Mouse (Mus musculus): ENCODE results near the gene Iscu. TPM values are rescaled to one million over a fixed set of nuclear protein-coding genes. Genes with fewer than 3 reads are reported as not detected.
A peak's percentile ranks its signal among the peaks of the same experiment; 100 is the strongest.

Iscu gene
- polyA plus RNA-seq, 1 experiment from 2014 or later: 108 TPM

GRCm38 (mm10) chr5:113791197-113792095 is 18.9 kb downstream of the Iscu start:
- no peak for ATAC-seq (ENCODE audit: borderline replicate concordance, extremely low read depth, low FRiP score, low TSS enrichment)
- peak overlapping the region; percentile 84; the same call in 1 of the 2 replicates for H3K27ac ChIP-seq
- 69% methylated on average over 16 of the region's 16 CpGs for WGBS

DNA sequence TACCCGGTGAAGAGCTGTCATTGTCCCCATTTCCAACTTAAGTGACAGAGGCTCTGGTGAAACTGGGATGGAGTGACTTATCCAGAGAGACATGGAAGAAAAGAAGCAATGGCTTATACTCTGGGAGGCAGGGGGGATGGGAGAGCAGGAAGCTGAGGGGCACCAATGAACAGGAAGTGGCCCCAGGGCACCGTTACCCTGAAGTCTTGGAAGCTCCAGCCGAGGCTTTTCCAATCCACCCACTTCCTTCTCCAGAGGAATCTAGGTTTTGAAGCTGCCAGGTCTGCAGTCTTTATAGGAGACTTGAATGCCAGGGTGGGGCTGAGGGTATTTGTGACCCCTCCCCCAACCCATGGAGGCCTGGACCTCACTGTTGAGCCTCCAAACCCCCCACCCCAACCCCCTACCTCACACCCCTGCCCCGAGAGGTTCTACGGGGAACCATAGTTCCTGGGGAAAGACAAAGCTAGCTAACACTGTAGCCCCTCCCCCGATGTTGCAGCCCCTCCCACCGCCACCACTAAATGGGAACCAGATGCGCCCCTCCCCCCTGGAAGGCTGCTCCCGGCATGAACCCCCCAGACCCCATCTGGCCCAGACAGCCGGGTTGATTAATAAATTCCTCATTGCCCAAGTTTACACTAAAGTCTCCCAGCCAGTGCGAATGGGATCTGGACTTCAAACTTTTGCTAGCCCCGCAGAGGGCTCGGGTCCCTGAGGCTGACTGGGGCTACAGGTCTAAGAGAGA is 24.0 kb downstream of the Iscu start:
- 0 out of 2 replicates have a peak, but pooled peaks have one; percentile 2 for ATAC-seq (ENCODE audit: borderline replicate concordance, extremely low read depth, low FRiP score, low TSS enrichment)
- Histone ChIP-seq H3K27ac (peak overlapping the region; percentile 74), H3K9me3 (no peaks in the 10 kb centered on the region), H3K4me2 (peak overlapping the region; percentile 56), H3K9ac (peak overlapping the region; percentile 28; the same call in 1 of the 2 replicates), H3K4me1 (peaks cover 62% of the 10 kb centered on the region), H3K27me3 (no peaks in the 10 kb centered on the region), H3K4me3 (peak overlapping the region; percentile 22), H3K36me3 (0 out of 2 replicates have a peak, but pooled peaks cover 4% of the 10 kb centered on the region)
- 8% methylated on average over 13 of the region's 13 CpGs for WGBS

More at GRCm38 (mm10) chr5:113791197-113792095, 18.9 kb downstream of the Iscu start:
- H3K4me3 ChIP-seq: no peak overlapping the region
- H3K27me3 ChIP-seq: no peaks in the 10 kb centered on the region
- H3K4me1 ChIP-seq: peaks cover 53% of the 10 kb centered on the region
- H3K9me3 ChIP-seq: no peaks in the 10 kb centered on the region
- H3K4me2 ChIP-seq: no peak overlapping the region
- H3K9ac ChIP-seq: no peak overlapping the region
- 0 out of 2 replicates have a peak, but pooled peaks cover 4% of the 10 kb centered on the region for H3K36me3 ChIP-seq

DNA sequence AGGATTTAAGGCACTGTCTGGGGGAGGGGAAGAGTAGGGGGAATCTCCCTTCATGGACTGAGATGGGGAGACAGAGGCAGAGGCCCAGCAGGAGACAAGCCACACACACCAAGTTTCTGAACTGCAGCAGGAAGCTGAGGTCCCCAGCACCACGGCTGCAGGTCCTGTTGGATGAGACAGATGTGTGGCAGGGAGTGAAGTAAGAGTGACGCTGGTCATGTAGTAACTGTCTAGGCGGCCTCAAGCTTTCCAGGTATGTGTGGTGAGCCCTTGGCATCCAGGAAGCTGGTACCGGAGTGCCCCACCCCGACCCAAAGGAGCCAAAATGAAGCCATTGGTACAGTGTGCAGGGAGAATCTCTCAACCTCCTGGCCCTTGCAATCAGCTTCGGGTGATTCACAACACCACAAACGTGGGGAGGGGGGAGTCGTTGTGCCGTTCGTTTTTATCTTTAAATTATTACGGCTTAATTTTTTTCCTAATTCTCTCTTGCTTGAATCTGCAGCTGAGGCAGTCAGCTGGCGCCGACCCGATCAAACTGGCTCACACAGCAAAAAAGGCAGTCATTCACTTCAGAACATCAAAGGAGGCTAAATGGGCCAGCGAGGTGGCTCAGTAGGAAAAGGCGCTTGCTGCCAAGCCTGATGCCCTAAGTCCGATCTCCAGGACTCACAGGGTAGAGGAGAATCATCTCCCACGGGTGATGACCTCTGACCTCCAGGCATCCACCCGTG is 24.8 kb downstream of the Iscu start:
- 0 out of 2 replicates have a peak, but pooled peaks cover 4% of the 10 kb centered on the region for H3K36me3 ChIP-seq
- ATAC-seq (ENCODE audit: borderline replicate concordance, extremely low read depth, low FRiP score, low TSS enrichment): no peak
- H3K27me3 ChIP-seq: no peaks in the 10 kb centered on the region
- peaks cover 57% of the 10 kb centered on the region for H3K4me1 ChIP-seq
- peak overlapping the region; percentile 74 for H3K27ac ChIP-seq
- peak overlapping the region; percentile 56 for H3K4me2 ChIP-seq
- peak overlapping the region; percentile 22 for H3K4me3 ChIP-seq
- H3K9me3 ChIP-seq: no peaks in the 10 kb centered on the region
- WGBS: 16% methylated on average over 19 of the region's 19 CpGs
- H3K9ac ChIP-seq: peak overlapping the region; percentile 28

- Histone ChIP-seq H3K27me3 (no peaks in the 10 kb centered on the region), H3K36me3 (0 out of 2 replicates have a peak, but pooled peaks cover 4% of the 10 kb centered on the region), H3K9ac (no peak overlapping the region), H3K4me2 (peak overlapping the region; percentile 56), H3K9me3 (no peaks in the 10 kb centered on the region), H3K4me3 (peak overlapping the region; percentile 45), H3K27ac (no peak overlapping the region), H3K4me1 (peaks cover 47% of the 10 kb centered on the region)
- no peak for ATAC-seq (ENCODE audit: borderline replicate concordance, extremely low read depth, low FRiP score, low TSS enrichment)
- WGBS: 52% methylated on average over 9 of the region's 9 CpGs
These were observed 26.0 kb downstream of the Iscu start for GRCm38 (mm10) chr5:113798525-113798924.

DNA sequence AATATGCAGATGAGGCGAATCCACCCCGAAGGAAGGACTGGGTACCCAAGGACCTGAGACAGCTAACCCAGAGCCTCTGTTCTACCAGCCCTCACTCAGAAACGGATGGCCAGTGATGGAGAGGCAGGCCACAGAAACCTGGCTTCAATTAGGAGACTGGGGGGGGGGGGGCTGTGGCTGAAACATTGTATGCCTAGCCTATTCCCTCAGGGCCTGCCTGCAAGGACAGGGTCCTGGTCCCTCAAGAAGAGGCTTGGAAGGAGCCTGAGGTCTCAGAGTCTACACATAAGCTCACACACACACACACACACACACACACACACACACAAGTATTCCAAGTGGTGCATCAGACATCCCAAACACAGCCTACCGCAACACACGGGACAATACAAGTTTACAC is 27.1 kb downstream of the Iscu start:
- Histone ChIP-seq H3K4me3 (peak overlapping the region; percentile 45), H3K4me1 (peaks cover 47% of the 10 kb centered on the region), H3K36me3 (no peaks in the 10 kb centered on the region), H3K27ac (peak overlapping the region; percentile 73), H3K4me2 (peak overlapping the region; percentile 56), H3K9me3 (no peaks in the 10 kb centered on the region), H3K9ac (peak overlapping the region; percentile 40), H3K27me3 (no peaks in the 10 kb centered on the region)
- peak; percentile 1; the same call in 1 of the 2 replicates for ATAC-seq (ENCODE audit: borderline replicate concordance, extremely low read depth, low FRiP score, low TSS enrichment)
- 31% methylated on average over 5 of the region's 5 CpGs for WGBS

DNA sequence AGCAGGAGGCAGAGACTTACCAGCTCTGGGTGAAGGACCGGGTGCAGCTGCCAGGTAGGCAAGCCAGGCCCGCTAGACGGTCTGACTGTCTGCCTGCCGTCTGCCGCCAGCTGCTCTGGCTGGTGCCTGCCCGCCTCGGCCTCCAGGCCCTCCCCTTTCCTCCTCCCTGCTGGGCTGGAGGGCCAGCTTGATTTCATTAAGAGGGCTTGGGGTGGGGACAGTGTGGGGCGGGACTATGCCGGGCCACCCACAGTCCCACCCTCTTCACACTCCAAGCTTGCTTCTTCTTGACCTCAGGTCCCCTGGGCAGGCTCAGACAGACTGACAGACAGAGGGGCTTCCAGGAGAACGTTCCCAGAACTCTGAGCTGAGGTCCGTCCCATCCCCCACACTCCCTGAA is 27.7 kb downstream of the Iscu start, which contains the start of gene Tmem119:
Gene Tmem119, minus strand, starts transcription at position 237 of the 400 bp plus-strand sequence.
- peak; percentile 91 for ATAC-seq (ENCODE audit: borderline replicate concordance, extremely low read depth, low FRiP score, low TSS enrichment)
- Histone ChIP-seq H3K9me3 (no peaks in the 10 kb centered on the region), H3K4me3 (peak within 1 kb of the TSS; percentile 45), H3K4me2 (peak within 1 kb of the TSS; percentile 56), H3K4me1 (peaks cover 47% of the 10 kb centered on the region), H3K36me3 (no peaks in the 10 kb centered on the region), H3K27ac (peak within 1 kb of the TSS; percentile 73), H3K27me3 (no peaks in the 10 kb centered on the region), H3K9ac (peak within 1 kb of the TSS; percentile 40)
- WGBS: 0% methylated on average over 11 of the region's 11 CpGs

DNA sequence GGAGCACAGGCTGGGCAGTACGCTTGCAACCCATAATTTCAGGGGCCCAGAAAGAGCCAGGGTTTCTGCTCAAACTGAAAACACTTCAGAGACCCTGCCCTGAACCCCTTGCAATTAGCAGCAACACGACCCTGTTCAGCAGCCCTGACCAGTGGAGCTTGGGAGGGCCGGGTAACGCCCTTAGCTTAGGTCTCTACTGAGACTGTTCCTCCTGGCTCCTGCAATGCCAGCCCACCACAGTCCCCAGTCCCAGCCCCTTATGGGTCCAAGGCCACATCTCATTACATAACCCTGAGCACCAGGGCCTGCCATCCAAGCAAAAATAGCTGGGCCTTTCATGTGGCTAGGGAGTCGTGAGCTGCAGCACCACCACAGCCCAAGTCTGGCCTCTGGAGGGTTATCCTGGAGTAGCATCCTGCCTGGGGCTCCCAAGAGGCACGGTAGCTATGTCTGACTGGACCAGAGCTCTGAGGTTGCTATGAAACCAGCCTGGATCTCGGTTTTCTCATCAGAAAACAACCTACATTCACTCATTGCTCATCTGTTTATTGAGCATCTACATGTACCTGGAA is 31.9 kb downstream of the Iscu start:
- Histone ChIP-seq H3K9ac (no peak overlapping the region), H3K9me3 (no peaks in the 10 kb centered on the region), H3K4me3 (no peak overlapping the region), H3K27ac (no peak overlapping the region), H3K27me3 (no peaks in the 10 kb centered on the region), H3K4me1 (peaks cover 35% of the 10 kb centered on the region), H3K4me2 (no peak overlapping the region), H3K36me3 (no peaks in the 10 kb centered on the region)
- ATAC-seq (ENCODE audit: borderline replicate concordance, extremely low read depth, low FRiP score, low TSS enrichment): no peak
- 50% methylated on average over 7 of the region's 7 CpGs for WGBS

GRCm38 (mm10) chr5:113805301-113805700 is 32.8 kb downstream of the Iscu start:
- Histone ChIP-seq H3K4me2 (no peak overlapping the region), H3K4me1 (peaks cover 28% of the 10 kb centered on the region), H3K27ac (no peak overlapping the region), H3K27me3 (no peaks in the 10 kb centered on the region), H3K36me3 (no peaks in the 10 kb centered on the region), H3K9me3 (no peaks in the 10 kb centered on the region), H3K4me3 (no peak overlapping the region), H3K9ac (no peak overlapping the region)
- no peak for ATAC-seq (ENCODE audit: borderline replicate concordance, extremely low read depth, low FRiP score, low TSS enrichment)
- WGBS: 71% methylated on average over 9 of the region's 9 CpGs

DNA sequence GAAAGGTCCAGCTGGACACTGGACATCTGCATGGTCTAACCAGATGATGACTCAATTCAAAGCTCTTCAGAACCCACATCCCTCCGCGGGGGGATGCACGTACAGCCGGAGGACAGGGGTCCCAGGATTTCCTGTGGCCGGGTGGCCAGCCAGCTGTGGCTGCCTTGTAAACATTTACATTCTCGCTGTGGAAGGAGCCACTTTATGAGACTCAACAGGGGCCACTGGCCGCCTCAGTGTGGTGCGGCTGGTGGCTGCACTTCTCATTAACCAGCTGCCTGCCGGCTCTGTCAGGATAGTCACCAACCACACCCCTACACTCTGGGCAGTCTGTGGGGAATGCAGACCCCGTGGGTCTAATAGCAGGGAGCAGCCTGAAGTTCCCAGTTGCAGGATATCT is 33.9 kb downstream of the Iscu start:
- Histone ChIP-seq H3K4me2 (no peak overlapping the region), H3K27ac (no peak overlapping the region)

DNA sequence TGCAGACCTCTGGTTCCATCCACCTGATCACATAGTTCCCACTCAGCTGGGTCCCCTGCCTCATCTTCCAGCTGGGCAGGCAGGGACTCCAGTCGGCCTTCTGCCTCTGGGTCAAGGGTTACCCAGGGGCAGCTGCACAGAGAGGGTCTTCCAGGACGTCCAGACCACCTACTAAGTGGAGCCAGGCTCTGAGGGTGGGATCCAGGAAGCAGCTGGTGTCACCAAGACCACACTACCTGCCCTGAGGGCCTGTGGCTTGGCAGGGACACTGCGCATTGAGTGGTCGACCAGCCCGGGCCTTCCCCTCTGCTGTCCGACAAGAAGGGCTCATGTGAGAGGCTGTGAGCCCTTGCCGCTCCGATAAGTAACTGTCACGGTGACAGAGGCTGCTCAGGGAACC is 35.2 kb downstream of the Iscu start:
- H3K4me3 ChIP-seq: no peak overlapping the region
- peaks cover 22% of the 10 kb centered on the region for H3K4me1 ChIP-seq
- H3K4me2 ChIP-seq: no peak overlapping the region
- 40% methylated on average over 9 of the region's 9 CpGs for WGBS
- no peaks in the 10 kb centered on the region for H3K36me3 ChIP-seq
- no peak overlapping the region for H3K9ac ChIP-seq
- peak overlapping the region; percentile 50; the same call in 1 of the 2 replicates for H3K27ac ChIP-seq
- H3K9me3 ChIP-seq: no peaks in the 10 kb centered on the region
- no peaks in the 10 kb centered on the region for H3K27me3 ChIP-seq
- ATAC-seq (ENCODE audit: borderline replicate concordance, extremely low read depth, low FRiP score, low TSS enrichment): 0 out of 2 replicates have a peak, but pooled peaks have one; percentile 11

More for the DNA sequence above, 33.9 kb downstream of the Iscu start:
- Histone ChIP-seq H3K27me3 (no peaks in the 10 kb centered on the region), H3K36me3 (no peaks in the 10 kb centered on the region), H3K9me3 (no peaks in the 10 kb centered on the region), H3K4me1 (peaks cover 22% of the 10 kb centered on the region), H3K9ac (no peak overlapping the region), H3K4me3 (no peak overlapping the region)
- peak; percentile 8; the same call in 1 of the 2 replicates for ATAC-seq (ENCODE audit: borderline replicate concordance, extremely low read depth, low FRiP score, low TSS enrichment)
- 5% methylated on average over 10 of the region's 10 CpGs for WGBS

DNA sequence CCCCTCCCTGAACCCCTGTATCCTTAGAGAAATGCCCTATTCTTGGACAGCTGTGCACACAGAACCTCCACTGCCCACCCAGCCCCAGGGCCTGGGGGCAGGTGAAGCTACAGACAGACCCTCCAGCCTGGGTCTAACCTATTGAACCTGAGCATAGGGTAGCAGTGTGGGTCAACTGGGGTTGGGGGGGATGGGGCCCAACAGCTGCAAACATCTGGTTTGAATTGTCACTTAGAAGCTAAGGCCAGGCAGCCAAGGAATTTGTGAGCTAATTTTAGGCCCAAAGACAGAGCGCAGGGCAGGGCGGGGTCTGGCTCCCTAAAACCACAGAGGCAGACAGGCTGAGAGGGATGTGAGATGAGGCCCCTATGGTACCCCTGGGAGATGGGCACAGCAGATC is 35.6 kb downstream of the Iscu start:
- Histone ChIP-seq H3K4me2 (no peak overlapping the region), H3K36me3 (no peaks in the 10 kb centered on the region), H3K27me3 (no peaks in the 10 kb centered on the region), H3K9me3 (no peaks in the 10 kb centered on the region), H3K9ac (no peak overlapping the region), H3K4me1 (peaks cover 22% of the 10 kb centered on the region), H3K27ac (peak overlapping the region; percentile 50), H3K4me3 (no peak overlapping the region)
- ATAC-seq (ENCODE audit: borderline replicate concordance, extremely low read depth, low FRiP score, low TSS enrichment): peak; percentile 37
- 52% methylated on average over 2 of the region's 2 CpGs for WGBS

All from lung, embryonic 15.5 days (tissue).